Mouse (Mus musculus): ENCODE data around the gene Prss40. TPM values are rescaled to one million over a fixed set of nuclear protein-coding genes. Genes with fewer than 3 reads are reported as not detected.
"Not testable (repeated sequence)": the region's sequence is repeated elsewhere in the genome, so short reads cannot be mapped to it uniquely, and the experiment has no call there.

The Prss40 gene
- total RNA-seq, 2 experiments from 2014 or later: not detected

DNA sequence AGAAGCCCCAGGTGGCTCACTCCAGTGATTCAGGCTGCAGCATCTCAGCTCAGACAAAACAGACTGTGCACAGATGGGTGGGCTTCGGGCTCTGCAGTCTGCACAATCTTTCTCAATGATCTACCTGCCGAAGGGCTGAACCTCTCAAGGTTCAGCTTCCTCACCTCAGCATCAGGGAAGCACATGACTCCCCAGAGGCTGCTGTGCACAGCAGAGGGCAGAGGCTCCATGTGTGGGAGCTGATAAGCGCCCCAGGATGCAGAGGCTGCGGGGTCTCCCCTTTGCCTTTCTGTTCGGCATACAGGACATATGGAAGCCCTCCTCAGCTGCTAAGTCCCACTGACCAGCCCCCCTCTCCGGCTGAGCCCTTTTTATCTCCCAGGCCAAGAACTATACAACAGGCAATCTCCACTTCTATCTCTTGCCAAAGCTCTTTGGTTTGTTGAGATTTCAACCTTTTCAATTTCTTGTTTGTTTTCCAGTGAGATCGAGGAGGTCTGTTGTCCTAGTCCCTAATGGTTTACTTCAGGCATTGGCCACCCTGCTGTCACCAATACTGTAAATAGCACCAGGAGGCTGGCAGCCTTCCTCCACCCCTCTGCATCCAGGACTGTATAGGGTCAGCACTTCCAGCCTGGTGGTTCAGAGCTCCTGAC is 25.6 kb downstream of the Prss40 start, which contains the start of gene Cfc1:
Cfc1 (plus strand) TSS at position 606 of the 656 bp plus-strand sequence.
- DNase-seq: not testable (repeated sequence)

DNA sequence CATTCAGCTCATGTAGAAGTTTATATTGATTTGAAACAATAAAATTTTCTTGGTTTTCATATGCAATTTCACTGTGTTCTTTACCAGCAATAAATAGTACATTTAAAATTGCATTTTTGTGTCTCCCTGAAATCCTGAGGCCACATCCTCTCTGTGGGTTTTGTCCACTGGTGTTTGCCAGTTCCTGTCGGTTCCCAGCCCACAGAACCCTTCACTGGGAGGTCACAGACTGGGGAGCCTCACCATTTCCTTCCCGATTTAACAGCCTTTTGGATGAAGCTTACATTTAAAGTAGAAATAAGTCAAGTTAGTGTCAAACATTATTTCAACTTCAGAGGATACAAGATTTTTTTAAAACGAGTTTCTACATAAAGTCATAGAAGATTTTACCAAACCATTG is 26.2 kb downstream of the Prss40 start:
- not testable (repeated sequence) for DNase-seq

DNA sequence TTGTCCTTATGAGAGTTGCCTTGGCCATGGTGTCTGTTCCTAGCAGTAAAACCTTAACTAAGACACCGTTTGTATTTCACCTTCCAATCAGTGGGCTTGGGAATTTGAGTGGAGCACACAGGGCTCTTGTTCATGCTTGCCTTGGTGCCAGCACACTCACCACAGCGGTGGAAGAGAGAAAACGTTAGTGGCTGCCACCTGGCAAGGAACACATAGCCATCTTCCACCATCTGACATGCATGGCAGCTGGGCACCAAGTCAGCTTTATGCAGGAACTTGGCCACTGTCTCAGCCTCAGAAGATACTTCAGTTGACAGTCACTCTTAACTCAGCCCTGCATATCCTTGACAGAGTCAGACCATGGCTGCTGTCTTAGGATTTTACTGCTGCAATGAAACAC is 37.1 kb downstream of the Prss40 start:
- no peak for DNase-seq

- no peak for DNase-seq
Observed at GRCm38 (mm10) chr1:34522850-34523244, 37.9 kb downstream of the Prss40 start.

DNA sequence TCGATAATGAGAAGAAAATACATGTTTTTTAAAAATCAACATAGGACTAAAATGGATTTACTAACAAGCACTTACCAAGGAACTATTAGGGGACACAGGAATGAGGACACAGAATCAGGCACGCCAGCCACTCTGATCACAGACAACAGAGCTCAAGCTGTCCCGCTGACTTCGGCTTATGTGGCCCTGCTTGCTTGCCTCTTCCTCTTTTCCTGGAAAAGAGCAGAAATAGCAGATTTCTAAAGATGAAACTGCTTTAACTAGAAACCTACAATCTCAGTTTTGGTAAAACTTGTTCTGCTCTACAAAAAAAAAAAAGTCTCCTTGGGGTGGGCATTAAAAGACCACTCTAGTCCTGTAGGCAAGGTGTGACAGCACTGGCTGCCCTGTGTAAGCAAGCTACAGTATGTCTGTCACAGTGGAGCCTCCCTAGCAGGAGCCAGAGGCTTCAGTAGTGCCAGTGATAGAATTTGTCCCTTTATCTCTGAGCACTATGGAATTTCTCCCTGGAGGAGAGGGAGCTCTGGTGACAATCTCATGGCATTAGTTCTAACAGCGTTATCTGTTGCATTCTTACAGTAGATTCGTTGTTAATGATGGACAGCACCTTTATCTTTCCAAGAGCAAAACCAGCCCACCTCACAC is 38.4 kb downstream of the Prss40 start:
- DNase-seq: no peak

DNA sequence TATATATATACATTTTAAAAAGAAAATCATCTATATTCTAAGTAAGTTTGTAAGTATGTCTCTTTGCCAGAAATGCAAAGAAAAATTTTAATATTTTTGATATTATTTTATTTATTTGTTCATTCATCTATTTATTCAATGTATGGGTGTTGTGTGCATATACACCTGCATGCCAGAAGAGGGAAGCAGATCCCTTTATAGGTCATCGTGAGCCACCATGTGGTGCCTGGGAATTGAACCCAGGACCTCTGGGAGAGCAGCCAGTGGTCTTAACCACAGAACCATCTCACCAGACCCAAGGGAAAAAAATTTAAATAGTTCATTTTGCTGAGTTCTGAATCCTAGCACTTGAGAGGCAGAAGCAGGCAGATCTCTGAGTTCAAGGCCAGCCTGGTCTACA is 42.5 kb downstream of the Prss40 start:
- DNase-seq: no peak

DNA sequence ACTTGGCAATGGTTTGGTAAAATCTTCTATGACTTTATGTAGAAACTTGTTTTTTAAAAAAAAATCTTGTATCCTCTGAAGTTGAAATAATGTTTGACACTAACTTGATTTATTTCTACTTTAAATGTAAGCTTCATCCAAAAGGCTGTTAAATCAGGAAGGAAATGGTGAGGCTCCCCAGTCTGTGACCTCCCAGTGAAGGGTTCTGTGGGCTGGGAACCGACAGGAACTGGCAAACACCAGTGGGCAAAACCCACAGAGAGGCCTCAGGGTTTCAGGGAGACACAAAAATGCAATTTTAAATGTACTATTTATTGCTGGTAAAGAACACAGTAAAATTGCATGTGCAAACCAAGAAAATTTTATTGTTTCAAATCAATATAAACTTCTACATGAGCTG is 42.9 kb downstream of the Prss40 start:
- DNase-seq: not testable (repeated sequence)

DNA sequence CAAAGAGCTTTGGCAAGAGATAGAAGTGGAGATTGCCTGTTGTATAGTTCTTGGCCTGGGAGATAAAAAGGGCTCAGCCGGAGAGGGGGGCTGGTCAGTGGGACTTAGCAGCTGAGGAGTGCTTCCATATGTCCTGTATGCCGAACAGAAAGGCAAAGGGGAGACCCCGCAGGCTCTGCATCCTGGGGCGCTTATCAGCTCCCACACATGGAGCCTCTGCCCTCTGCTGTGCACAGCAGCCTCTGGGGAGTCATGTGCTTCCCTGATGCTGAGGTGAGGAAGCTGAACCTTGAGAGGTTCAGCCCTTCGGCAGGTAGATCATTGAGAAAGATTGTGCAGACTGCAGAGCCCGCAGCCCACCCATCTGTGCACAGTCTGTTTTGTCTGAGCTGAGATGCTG is 43.4 kb downstream of the Prss40 start:
- not testable (repeated sequence) for DNase-seq

DNA sequence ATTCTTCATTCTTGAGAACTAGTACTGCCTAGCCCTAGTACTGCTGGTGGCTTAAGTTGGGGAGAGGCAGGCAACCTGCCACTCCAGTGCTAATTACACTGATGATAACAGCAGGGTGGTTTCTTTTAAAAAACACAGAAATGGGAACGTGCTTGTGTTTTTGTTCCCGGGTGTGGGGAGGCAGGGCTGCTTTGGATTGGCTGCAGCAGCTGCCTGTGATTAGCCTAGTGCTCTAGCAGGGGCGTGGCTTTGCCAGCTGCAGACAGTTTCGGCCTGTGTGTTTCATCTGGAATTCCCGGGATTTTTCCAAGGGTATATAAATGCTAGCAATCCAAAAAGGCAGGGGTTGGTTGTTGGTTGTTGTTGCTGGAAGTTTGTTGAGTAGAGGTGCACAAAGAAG is 44.1 kb downstream of the Prss40 start:
- no peak for DNase-seq

GRCm38 (mm10) chr1:34513068-34513467 is 47.7 kb downstream of the Prss40 start:
- DNase-seq: no peak

GRCm38 (mm10) chr1:34511027-34511426 is 49.7 kb downstream of the Prss40 start:
- DNase-seq: peak; percentile 26 to 41

DNA sequence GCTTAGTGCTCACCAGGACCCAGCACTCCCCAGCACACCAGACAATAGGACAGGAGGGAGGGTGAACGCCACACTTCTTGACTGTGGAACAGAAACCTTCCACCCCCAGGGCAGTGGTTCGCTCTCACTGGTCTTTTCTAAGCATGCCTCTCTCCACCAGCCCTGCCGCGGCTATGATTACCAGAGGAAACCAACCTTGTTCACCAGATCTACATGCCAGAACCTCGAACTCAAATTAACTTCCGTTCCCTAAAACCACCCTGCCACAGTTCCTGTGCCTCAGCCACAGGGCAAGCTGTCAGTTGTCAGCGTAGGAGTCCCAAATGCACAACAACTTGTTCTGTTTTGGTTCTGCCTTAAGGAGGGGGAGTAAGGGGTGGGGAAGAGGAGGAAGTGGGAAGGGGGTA is 50.2 kb downstream of the Prss40 start:
- DNase-seq: peak; percentile 9 to 18

DNA sequence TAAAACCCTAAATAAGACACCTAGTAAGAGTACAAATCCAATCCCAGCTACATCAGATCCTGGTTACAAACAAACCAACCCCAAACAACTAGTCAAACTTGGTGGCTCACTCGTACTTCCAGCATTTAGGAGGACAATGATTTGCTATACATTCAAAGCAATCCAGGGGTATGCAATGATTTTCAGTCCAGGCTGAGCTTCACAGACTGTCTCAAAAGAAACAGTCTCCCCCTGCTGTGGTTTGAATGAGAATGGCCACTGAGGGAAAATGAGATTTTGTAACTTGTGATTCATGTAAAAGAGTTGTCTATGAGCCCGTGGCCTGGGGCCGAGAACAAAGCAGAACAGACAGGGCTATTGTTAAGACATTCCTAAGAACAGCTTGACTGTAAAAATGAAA is 52.8 kb downstream of the Prss40 start:
- no peak for DNase-seq

GRCm38 (mm10) chr1:34505970-34506551 is 54.7 kb downstream of the Prss40 start:
- no peak for DNase-seq

- no peak for DNase-seq
Observed at GRCm38 (mm10) chr1:34505307-34505706, 55.4 kb downstream of the Prss40 start.

DNA sequence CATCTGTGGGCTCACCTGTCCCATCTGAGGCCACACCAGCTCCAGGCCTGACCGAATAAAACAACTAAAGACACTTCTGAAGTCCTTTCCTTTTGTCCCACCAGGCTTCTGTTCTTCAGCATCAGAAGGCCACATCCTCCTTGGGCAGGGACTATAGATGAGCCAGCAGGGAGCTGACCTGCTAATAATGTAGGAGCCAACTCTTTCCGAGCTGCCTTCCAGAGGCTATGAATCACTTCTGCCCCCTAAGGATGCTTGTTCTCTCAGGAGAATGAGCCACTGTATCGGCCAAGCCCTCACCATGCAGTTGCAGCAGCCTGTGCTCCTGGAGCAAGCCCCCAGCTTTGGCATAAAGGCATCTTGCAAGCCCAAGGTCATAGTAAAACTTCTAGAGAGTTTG is 57.8 kb downstream of the Prss40 start:
- DNase-seq: no peak

Other genes starting within 250 kb of the Prss40 start
- 10 to 100 TPM; 13.4 to 15.5 TPM for gene Ccdc115, start 121.3 kb downstream of the Prss40 start, total RNA-seq (2021)
- gene Imp4, start 121.1 kb downstream of the Prss40 start, total RNA-seq (2021): 10 to 100 TPM; 30.5 to 31.2 TPM
- gene Ptpn18, start 101.2 kb downstream of the Prss40 start, total RNA-seq (2021): 1 to 10 TPM; 4.0 to 4.3 TPM
- gene Prss39, start 62.5 kb downstream of the Prss40 start, total RNA-seq (2021): not detected
- not detected for gene Cfc1, start 25.3 kb downstream of the Prss40 start, total RNA-seq (2021)
- gene Amer3, start 18.7 kb upstream of the Prss40 start, total RNA-seq (2021): not detected

All from heart, adult 18-20 months (tissue).